Mouse (Mus musculus): Measurements from ENCODE around the gene Rfx4. TPM values are rescaled to one million over a fixed set of nuclear protein-coding genes. Genes with fewer than 3 reads are reported as not detected.

The Rfx4 gene
- total and polyA plus RNA-seq, 3 experiments, result 0.09 TPM; not detected in 2

DNA sequence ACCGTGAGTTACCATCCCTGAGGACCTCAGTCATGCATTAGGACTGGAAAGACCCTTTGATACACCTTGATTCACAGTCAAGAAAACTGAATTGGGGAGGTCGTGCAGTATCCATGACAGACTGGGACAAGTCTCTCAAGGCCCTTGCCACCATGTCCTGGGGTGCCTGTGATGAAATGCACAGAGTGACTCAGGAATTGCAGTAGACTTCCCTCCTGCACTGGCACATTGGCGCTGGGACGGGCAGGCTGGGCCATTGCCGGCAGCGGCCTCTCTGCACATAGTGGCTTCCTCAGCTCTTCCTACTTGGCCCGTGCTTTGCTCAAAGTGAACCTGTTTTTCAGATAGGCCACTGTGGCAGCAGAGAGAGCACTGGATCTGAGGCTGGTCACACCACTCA, 39.3 kb upstream of the Rfx4 start:
- no peaks in the 10 kb centered on the region for H3K4me1 ChIP-seq (ENCODE audit: control insufficient read depth, insufficient read depth, low read length)
- H3K9ac ChIP-seq (ENCODE audit: low read depth, low read length), result no peak overlapping the region
- DNase-seq, result no peak
- H3K79me2 ChIP-seq (replicated peaks; ENCODE audit: control insufficient read depth, insufficient read depth, low read length), result no peaks in the 10 kb centered on the region
- TF ChIP-seq EP300 (IDR thresholded peaks at IDR 0.05; ENCODE audit: insufficient read depth, low read depth, low read length), result no peak
- TF ChIP-seq CTCF (IDR thresholded peaks at IDR 0.05), result no peak
- no peak for TF ChIP-seq POLR2A (IDR thresholded peaks at IDR 0.05; ENCODE audit: insufficient read depth, low read depth, low read length)
- no peaks in the 10 kb centered on the region for H3K27me3 ChIP-seq (ENCODE audit: control insufficient read depth, insufficient read depth, low read length)
- WGBS, result 95% methylated on average over 7 of the region's 7 CpGs
- no peak overlapping the region for H3K4me3 ChIP-seq
- H3K27ac ChIP-seq, result no peak overlapping the region
- intact Hi-C loops (cut with DNase I), result no loop called here
- H3K36me3 ChIP-seq (ENCODE audit: control insufficient read depth, insufficient read depth, low read length), result no peaks in the 10 kb centered on the region

DNA sequence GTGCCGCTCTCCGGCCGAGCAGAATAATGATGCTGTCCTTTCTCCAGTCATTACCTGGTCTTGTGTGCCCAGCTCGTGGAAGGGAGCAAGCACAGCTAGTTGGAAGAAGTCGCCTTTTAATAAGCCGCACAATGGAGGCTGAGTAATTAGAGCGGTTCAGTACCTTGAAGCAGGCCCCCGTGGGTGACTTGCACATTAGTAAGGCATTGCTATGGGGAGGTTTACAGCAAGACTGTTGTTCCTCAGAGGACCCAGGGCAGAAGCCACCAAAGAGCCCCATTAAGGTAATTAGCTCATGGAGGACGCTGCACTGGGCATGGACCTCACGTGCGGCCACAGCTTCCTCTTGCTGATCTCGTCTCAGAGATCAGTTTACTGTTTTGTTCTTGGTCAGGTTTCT, 33.2 kb upstream of the Rfx4 start:
- Histone ChIP-seq H3K4me3 (no peak overlapping the region), H3K79me2 (replicated peaks; ENCODE audit: control insufficient read depth, insufficient read depth, low read length) (no peaks in the 10 kb centered on the region), H3K4me1 (ENCODE audit: control insufficient read depth, insufficient read depth, low read length) (no peaks in the 10 kb centered on the region), H3K27ac (no peak overlapping the region), H3K27me3 (ENCODE audit: control insufficient read depth, insufficient read depth, low read length) (no peaks in the 10 kb centered on the region), H3K9ac (ENCODE audit: low read depth, low read length) (no peak overlapping the region), H3K36me3 (ENCODE audit: control insufficient read depth, insufficient read depth, low read length) (no peaks in the 10 kb centered on the region)
- TF ChIP-seq EP300 (IDR thresholded peaks at IDR 0.05; ENCODE audit: insufficient read depth, low read depth, low read length), result no peak
- no peak for DNase-seq
- WGBS, result 93% methylated on average over 12 of the region's 12 CpGs
- intact Hi-C loops (cut with DNase I), result no loop called here

DNA sequence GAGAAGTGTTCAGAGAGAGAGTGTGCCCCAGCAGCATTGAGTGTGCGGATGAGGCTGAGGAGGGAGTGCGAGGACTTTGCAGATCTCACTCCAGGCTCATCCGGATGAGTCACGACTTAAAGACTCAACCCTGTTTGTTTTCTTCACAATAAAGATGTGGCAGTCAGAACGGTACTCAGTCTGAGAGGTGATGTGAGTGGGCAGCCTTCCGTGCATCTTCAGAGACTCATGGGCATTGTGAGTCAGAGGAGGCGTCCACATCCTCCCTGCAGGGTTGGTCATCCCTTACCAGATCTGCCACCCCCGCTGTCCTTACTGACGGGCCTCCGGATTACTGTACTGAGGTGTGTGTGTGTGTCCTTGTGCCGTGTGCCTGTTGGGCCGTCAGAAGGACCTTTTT, 28.9 kb upstream of the Rfx4 start:
- no peak for DNase-seq
- 87% methylated on average over 12 of the region's 12 CpGs for WGBS
- H3K9ac ChIP-seq (ENCODE audit: low read depth, low read length), result no peak overlapping the region
- no peak overlapping the region for H3K4me3 ChIP-seq
- H3K27me3 ChIP-seq (ENCODE audit: control insufficient read depth, insufficient read depth, low read length), result no peaks in the 10 kb centered on the region
- H3K36me3 ChIP-seq (ENCODE audit: control insufficient read depth, insufficient read depth, low read length), result no peaks in the 10 kb centered on the region
- H3K4me1 ChIP-seq (ENCODE audit: control insufficient read depth, insufficient read depth, low read length), result no peaks in the 10 kb centered on the region
- TF ChIP-seq EP300 (IDR thresholded peaks at IDR 0.05; ENCODE audit: insufficient read depth, low read depth, low read length) (no peak), POLR2A (IDR thresholded peaks at IDR 0.05; ENCODE audit: insufficient read depth, low read depth, low read length) (no peak), CTCF (IDR thresholded peaks at IDR 0.05) (no peak)
- intact Hi-C loops (cut with DNase I), result no loop called here
- H3K79me2 ChIP-seq (replicated peaks; ENCODE audit: control insufficient read depth, insufficient read depth, low read length), result no peaks in the 10 kb centered on the region
- no peak overlapping the region for H3K27ac ChIP-seq

DNA sequence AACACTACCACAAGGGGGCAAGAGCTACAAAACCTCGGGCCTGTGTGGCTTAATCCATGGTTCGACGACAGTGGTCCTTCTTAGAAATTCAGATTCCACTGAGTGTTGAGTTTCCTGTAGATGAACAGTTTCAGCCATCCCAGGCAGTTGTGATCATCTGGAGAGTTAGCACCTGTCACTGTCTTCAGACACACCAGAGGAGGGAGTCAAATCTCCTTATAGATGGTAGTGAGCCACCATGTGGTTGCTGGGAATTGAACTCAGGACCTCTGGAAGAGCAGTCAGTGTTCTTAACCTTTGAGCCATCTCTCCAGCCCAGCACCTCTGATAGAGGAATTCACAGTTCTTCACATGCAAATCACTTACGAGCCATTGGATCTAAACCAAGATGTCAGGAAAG, 28.1 kb upstream of the Rfx4 start:
- no peaks in the 10 kb centered on the region for H3K4me1 ChIP-seq (ENCODE audit: control insufficient read depth, insufficient read depth, low read length)
- no peak overlapping the region for H3K4me3 ChIP-seq
- TF ChIP-seq POLR2A (IDR thresholded peaks at IDR 0.05; ENCODE audit: insufficient read depth, low read depth, low read length) (no peak), EP300 (IDR thresholded peaks at IDR 0.05; ENCODE audit: insufficient read depth, low read depth, low read length) (no peak), CTCF (IDR thresholded peaks at IDR 0.05) (no peak)
- H3K36me3 ChIP-seq (ENCODE audit: control insufficient read depth, insufficient read depth, low read length), result no peaks in the 10 kb centered on the region
- 91% methylated on average over 4 of the region's 4 CpGs for WGBS
- no peak overlapping the region for H3K9ac ChIP-seq (ENCODE audit: low read depth, low read length)
- intact Hi-C loops (cut with DNase I), result no loop called here
- no peaks in the 10 kb centered on the region for H3K79me2 ChIP-seq (replicated peaks; ENCODE audit: control insufficient read depth, insufficient read depth, low read length)
- H3K27me3 ChIP-seq (ENCODE audit: control insufficient read depth, insufficient read depth, low read length), result no peaks in the 10 kb centered on the region
- no peak overlapping the region for H3K27ac ChIP-seq
- DNase-seq, result no peak

DNA sequence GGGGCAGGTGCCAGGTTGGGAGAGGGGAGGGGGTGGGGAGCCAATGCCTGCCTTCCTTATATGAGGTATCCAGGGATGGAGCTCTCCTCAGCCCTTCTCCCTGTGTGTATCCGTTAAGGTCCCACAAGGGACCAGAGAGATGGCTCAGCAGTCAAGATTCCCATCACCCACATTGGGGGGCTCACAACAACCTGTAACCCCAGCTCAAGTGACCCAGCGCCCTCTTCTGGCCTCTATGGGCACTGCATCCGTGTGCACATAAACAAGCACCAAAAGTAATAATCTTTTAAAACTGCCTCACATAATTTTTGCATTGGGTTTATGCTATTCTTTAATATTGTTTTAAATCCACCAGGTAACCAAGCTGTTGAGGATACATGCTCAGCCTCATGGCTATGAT, 25.8 kb upstream of the Rfx4 start:
- no peaks in the 10 kb centered on the region for H3K79me2 ChIP-seq (replicated peaks; ENCODE audit: control insufficient read depth, insufficient read depth, low read length)
- H3K27ac ChIP-seq, result no peak overlapping the region
- H3K4me1 ChIP-seq (ENCODE audit: control insufficient read depth, insufficient read depth, low read length), result no peaks in the 10 kb centered on the region
- WGBS, result 81% methylated on average over 3 of the region's 3 CpGs
- no peaks in the 10 kb centered on the region for H3K36me3 ChIP-seq (ENCODE audit: control insufficient read depth, insufficient read depth, low read length)
- intact Hi-C loops (cut with DNase I), result no loop called here
- no peak for DNase-seq
- no peak overlapping the region for H3K4me3 ChIP-seq
- H3K27me3 ChIP-seq (ENCODE audit: control insufficient read depth, insufficient read depth, low read length), result no peaks in the 10 kb centered on the region
- H3K9ac ChIP-seq (ENCODE audit: low read depth, low read length), result no peak overlapping the region
- TF ChIP-seq EP300 (IDR thresholded peaks at IDR 0.05; ENCODE audit: insufficient read depth, low read depth, low read length), result no peak
- peak; percentile 53 for TF ChIP-seq CTCF (IDR thresholded peaks at IDR 0.05)

DNA sequence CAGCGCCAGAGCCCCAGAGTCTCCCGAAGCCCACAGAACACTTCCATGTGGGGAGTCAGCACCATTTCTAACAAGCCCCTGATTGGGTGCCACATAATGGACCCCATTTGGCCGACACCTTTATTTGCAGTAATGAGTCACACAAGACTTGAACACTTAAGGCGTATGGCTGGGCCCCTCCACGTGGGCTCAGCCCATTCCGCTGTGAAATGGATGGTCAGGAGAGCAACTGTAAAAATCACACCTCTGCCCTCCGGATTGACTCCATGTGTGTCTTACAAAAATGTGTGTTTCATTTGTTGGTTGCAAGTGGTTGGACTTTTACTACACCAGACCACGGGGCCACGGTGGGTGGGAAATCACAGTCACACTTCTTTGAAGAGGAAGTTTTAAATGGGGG, 24.9 kb upstream of the Rfx4 start:
- 88% methylated on average over 9 of the region's 9 CpGs for WGBS

More for the DNA sequence above, 24.9 kb upstream of the Rfx4 start:
- H3K27ac ChIP-seq, result no peak overlapping the region
- no peak for DNase-seq
- intact Hi-C loops (cut with DNase I), result no loop called here
- no peak overlapping the region for H3K4me3 ChIP-seq
- H3K79me2 ChIP-seq (replicated peaks; ENCODE audit: control insufficient read depth, insufficient read depth, low read length), result no peaks in the 10 kb centered on the region
- H3K9ac ChIP-seq (ENCODE audit: low read depth, low read length), result no peak overlapping the region
- H3K4me1 ChIP-seq (ENCODE audit: control insufficient read depth, insufficient read depth, low read length), result no peaks in the 10 kb centered on the region
- no peaks in the 10 kb centered on the region for H3K27me3 ChIP-seq (ENCODE audit: control insufficient read depth, insufficient read depth, low read length)
- TF ChIP-seq EP300 (IDR thresholded peaks at IDR 0.05; ENCODE audit: insufficient read depth, low read depth, low read length) (no peak), CTCF (IDR thresholded peaks at IDR 0.05) (no peak), POLR2A (IDR thresholded peaks at IDR 0.05; ENCODE audit: insufficient read depth, low read depth, low read length) (no peak)
- H3K36me3 ChIP-seq (ENCODE audit: control insufficient read depth, insufficient read depth, low read length), result no peaks in the 10 kb centered on the region

Data from heart, adult 2 months (tissue).